Mouse (Mus musculus) embryonic fibroblast, embryonic 13.5 days (primary cell): ENCODE results near the gene Sel1l3.

Source experiments
- CTCF ChIP-seq: IDR thresholded peaks from 2 replicates; pipeline ENCODE4 v1.5.1; 2011; ENCODE audit warnings: mild to moderate bottlenecking, control low read depth, low read length, moderate library complexity, borderline replicate concordance; ENCODE audit not compliant: insufficient read depth
- POLR2A ChIP-seq: IDR thresholded peaks from 2 replicates; pipeline ENCODE4 v1.6.1; 2011; ENCODE audit warnings: low read depth, mild to moderate bottlenecking, control low read depth, low read length, moderate library complexity

GRCm38 (mm10) chr5:53176703-53177102, 37.0 kb downstream of the Sel1l3 start:
- TF ChIP-seq CTCF (no peak), POLR2A (no peak)
